ENCODE assay signal across 8 mouse cellular contexts in genomic region chr13:31559419-31560144, GRCm38 (mm10). TPM values are rescaled to one million over a fixed set of nuclear protein-coding genes. Genes with fewer than 3 reads are reported as not detected.
DNase-seq lines count a peak whose midpoint lies in the region; ATAC-seq lines count a peak whose summit lies in the region.

No protein-coding gene starts in this region.

- H3K4me3 ChIP-seq in embryonic facial prominence, embryonic 11.5 days (ENCODE audit: low read depth, low read length): peak overlapping the region; percentile 60
- H3K4me3 ChIP-seq in heart, embryonic 15.5 days: peak overlapping the region; percentile 70
- H3K4me3 ChIP-seq in kidney, embryonic 15.5 days (replicated peaks): peak overlapping the region; percentile 60
- H3K4me3 ChIP-seq in liver, embryonic 16.5 days (ENCODE audit: low read depth, low read length): peak overlapping the region; percentile 61
- peak overlapping the region; percentile 51 for H3K4me3 ChIP-seq in neural tube, embryonic 13.5 days

- peaks cover 73% of the 10 kb centered on the region for H3K27me3 ChIP-seq in embryonic facial prominence, embryonic 11.5 days (ENCODE audit: control insufficient read depth, insufficient read depth, low read length)
- peaks cover 94% of the 10 kb centered on the region for H3K27me3 ChIP-seq in heart, embryonic 15.5 days
- peaks cover 95% of the 10 kb centered on the region for H3K27me3 ChIP-seq in kidney, embryonic 15.5 days
- H3K27me3 ChIP-seq in liver, embryonic 16.5 days (ENCODE audit: control insufficient read depth, insufficient read depth, low read depth, low read length): peaks cover 48% of the 10 kb centered on the region
- H3K27me3 ChIP-seq in neural tube, embryonic 13.5 days: peaks cover 95% of the 10 kb centered on the region

- no peaks in the 10 kb centered on the region for H3K4me1 ChIP-seq in embryonic facial prominence, embryonic 11.5 days (ENCODE audit: control insufficient read depth, insufficient read depth, low read length)
- H3K4me1 ChIP-seq in heart, embryonic 15.5 days (replicated peaks): peaks cover 27% of the 10 kb centered on the region
- H3K4me1 ChIP-seq in kidney, embryonic 15.5 days: peaks cover 30% of the 10 kb centered on the region
- H3K4me1 ChIP-seq in liver, embryonic 16.5 days (ENCODE audit: control insufficient read depth, low read depth, low read length): no peaks in the 10 kb centered on the region; the same call in 1 of the 2 replicates
- peaks cover 31% of the 10 kb centered on the region for H3K4me1 ChIP-seq in neural tube, embryonic 13.5 days (replicated peaks)

- peak; percentile 86 for ATAC-seq in embryonic facial prominence, embryonic 11.5 days (replicated peaks; ENCODE audit: insufficient number of reproducible peaks, low FRiP score, low TSS enrichment, low read depth)
- peak; percentile 27 for ATAC-seq in heart, embryonic 15.5 days (replicated peaks; ENCODE audit: insufficient number of reproducible peaks, insufficient read depth, low FRiP score, low read depth)
- ATAC-seq in kidney, embryonic 15.5 days (replicated peaks; ENCODE audit: low FRiP score): peak; percentile 67
- ATAC-seq in liver, embryonic 16.5 days (ENCODE audit: low read depth): peak; percentile 28
- peak; percentile 62 for ATAC-seq in neural tube, embryonic 13.5 days (ENCODE audit: low read depth)

- H3K27ac ChIP-seq in embryonic facial prominence, embryonic 11.5 days (replicated peaks; ENCODE audit: low read depth, low read length): no peak overlapping the region
- H3K27ac ChIP-seq in heart, embryonic 15.5 days: no peak overlapping the region
- 0 out of 2 replicates have a peak overlapping the region, but pooled peaks have one; percentile 45 for H3K27ac ChIP-seq in kidney, embryonic 15.5 days
- H3K27ac ChIP-seq in liver, embryonic 16.5 days (ENCODE audit: low read length): no peak overlapping the region; the same call in 1 of the 2 replicates
- peak overlapping the region; percentile 46 for H3K27ac ChIP-seq in neural tube, embryonic 13.5 days (replicated peaks)

- DNase-seq in urinary bladder, adult 2 months (ENCODE audit: low spot score): peak; percentile 66
- no peak for DNase-seq in urinary bladder, postnatal 25 days (ENCODE audit: low spot score)
- peak; percentile 76 for DNase-seq in embryonic facial prominence, embryonic 11.5 days (ENCODE audit: low spot score)
- DNase-seq in thymus, postnatal 10 days (ENCODE audit: low spot score in 2 of 2): peak; percentile 4 to 42

- H3K9me3 ChIP-seq in embryonic facial prominence, embryonic 11.5 days (replicated peaks; ENCODE audit: control insufficient read depth, low read length): no peaks in the 10 kb centered on the region
- H3K9me3 ChIP-seq in heart, embryonic 15.5 days (replicated peaks): no peaks in the 10 kb centered on the region
- no peaks in the 10 kb centered on the region for H3K9me3 ChIP-seq in kidney, embryonic 15.5 days (replicated peaks)
- H3K9me3 ChIP-seq in liver, embryonic 16.5 days (replicated peaks; ENCODE audit: control insufficient read depth, low read length): no peaks in the 10 kb centered on the region
- no peaks in the 10 kb centered on the region for H3K9me3 ChIP-seq in neural tube, embryonic 13.5 days

- H3K36me3 ChIP-seq in embryonic facial prominence, embryonic 11.5 days (replicated peaks; ENCODE audit: control insufficient read depth, insufficient read depth, low read depth, low read length): no peaks in the 10 kb centered on the region
- H3K36me3 ChIP-seq in heart, embryonic 15.5 days: no peaks in the 10 kb centered on the region
- no peaks in the 10 kb centered on the region for H3K36me3 ChIP-seq in kidney, embryonic 15.5 days
- H3K36me3 ChIP-seq in liver, embryonic 16.5 days (ENCODE audit: control insufficient read depth, insufficient read depth): no peaks in the 10 kb centered on the region
- no peaks in the 10 kb centered on the region for H3K36me3 ChIP-seq in neural tube, embryonic 13.5 days

- under 1% methylated on average over 86 of the region's 92 CpGs for WGBS in embryonic facial prominence, embryonic 11.5 days
- WGBS in heart, embryonic 15.5 days: under 1% methylated on average over 92 of the region's 92 CpGs
- WGBS in kidney, embryonic 15.5 days: under 1% methylated on average over 84 of the region's 92 CpGs
- WGBS in liver, embryonic 16.5 days (ENCODE audit: insufficient replicate concordance): under 1% methylated on average over 89 of the region's 92 CpGs
- WGBS in neural tube, embryonic 13.5 days: under 1% methylated on average over 79 of the region's 92 CpGs

- H3K9ac ChIP-seq in embryonic facial prominence, embryonic 11.5 days (replicated peaks; ENCODE audit: low read length): peak overlapping the region; percentile 39
- peak overlapping the region; percentile 44 for H3K9ac ChIP-seq in heart, embryonic 15.5 days
- H3K9ac ChIP-seq in kidney, embryonic 15.5 days: peak overlapping the region; percentile 35
- peak overlapping the region; percentile 61 for H3K9ac ChIP-seq in liver, embryonic 16.5 days (ENCODE audit: low read depth, low read length)
- peak overlapping the region; percentile 64 for H3K9ac ChIP-seq in neural tube, embryonic 13.5 days

- H3K4me2 ChIP-seq in embryonic facial prominence, embryonic 11.5 days (ENCODE audit: low read depth, low read length): peak overlapping the region; percentile 98
- peak overlapping the region; percentile 100 for H3K4me2 ChIP-seq in heart, embryonic 15.5 days
- H3K4me2 ChIP-seq in kidney, embryonic 15.5 days: peak overlapping the region; percentile 100
- peak overlapping the region; percentile 62 for H3K4me2 ChIP-seq in liver, embryonic 16.5 days (ENCODE audit: low read depth, low read length)
- peak overlapping the region; percentile 96 for H3K4me2 ChIP-seq in neural tube, embryonic 13.5 days

RNA-seq across cellular contexts. Expression of gene A530084C06Rik, which starts 0.4 kb away (rescaled TPM):
- polyA plus RNA-seq in urinary bladder, adult 2 months (2012; rRNA removed): 0.96 and 1.1 TPM in 2 replicates
- not detected in 2 replicates for polyA plus RNA-seq in embryonic facial prominence, embryonic 11.5 days (2014; fragmentation: Nextera tagmentation; extraction: Ambion mirVana)
- not detected in 2 replicates for polyA plus RNA-seq in heart, embryonic 15.5 days (2015; fragmentation: Nextera tagmentation; extraction: Ambion mirVana)
- not detected in 2 replicates for polyA plus RNA-seq in kidney, embryonic 15.5 days (2015; fragmentation: Nextera tagmentation; extraction: Ambion mirVana)
- polyA plus RNA-seq in liver, embryonic 16.5 days (2015; fragmentation: Nextera tagmentation; extraction: Ambion mirVana): not detected in 2 replicates
- not detected in 2 replicates for polyA plus RNA-seq in neural tube, embryonic 13.5 days (2015; fragmentation: Nextera tagmentation; extraction: Ambion mirVana)

RNA-seq across cellular contexts. Expression of gene Foxq1, which starts 3.6 kb away (rescaled TPM):
- polyA plus RNA-seq in urinary bladder, adult 2 months (2012; rRNA removed): 118 and 159 TPM in 2 replicates
- 0.82 and 0.93 TPM in 2 replicates for polyA plus RNA-seq in embryonic facial prominence, embryonic 11.5 days (2014; fragmentation: Nextera tagmentation; extraction: Ambion mirVana)
- polyA plus RNA-seq in heart, embryonic 15.5 days (2015; fragmentation: Nextera tagmentation; extraction: Ambion mirVana): 0.15 and 0.33 TPM in 2 replicates
- polyA plus RNA-seq in kidney, embryonic 15.5 days (2015; fragmentation: Nextera tagmentation; extraction: Ambion mirVana): 3.9 and 4.0 TPM in 2 replicates
- 0.68 and 0.98 TPM in 2 replicates for polyA plus RNA-seq in liver, embryonic 16.5 days (2015; fragmentation: Nextera tagmentation; extraction: Ambion mirVana)
- 2.3 and 2.5 TPM in 2 replicates for polyA plus RNA-seq in neural tube, embryonic 13.5 days (2015; fragmentation: Nextera tagmentation; extraction: Ambion mirVana)

Comparison
In these comparisons a context has a peak if more than half of its experiments do, and no peak if none do; other contexts are left out.
1. ATAC-seq: peak in every context shown above with its lines; median percentile 86 in embryonic facial prominence, embryonic 11.5 days; 67 in kidney, embryonic 15.5 days; 62 in neural tube, embryonic 13.5 days; 28 in liver, embryonic 16.5 days; 27 in heart, embryonic 15.5 days.
2. H3K27ac ChIP-seq: peak in kidney, embryonic 15.5 days (single experiment) and neural tube, embryonic 13.5 days (single experiment); none in embryonic facial prominence, embryonic 11.5 days (single experiment), heart, embryonic 15.5 days (single experiment) and liver, embryonic 16.5 days (single experiment).
3. RNA of gene Foxq1, which starts 3.6 kb away (polyA plus RNA-seq): 118 to 159 TPM in urinary bladder, adult 2 months; 3.9 to 4.0 TPM in kidney, embryonic 15.5 days, 2.3 to 2.5 TPM in neural tube, embryonic 13.5 days, 0.68 to 0.98 TPM in liver, embryonic 16.5 days, 0.82 to 0.93 TPM in embryonic facial prominence, embryonic 11.5 days and 0.15 to 0.33 TPM in heart, embryonic 15.5 days; every median in the first group is over 10 times any median in the second.
4. Peak in every context shown above with its lines, with median percentiles within 50 percentile points of each other: H3K4me2 ChIP-seq, H3K4me3 ChIP-seq and H3K9ac ChIP-seq.